Mouse (Mus musculus) midbrain, embryonic 16.5 days (tissue): Measurements from ENCODE around the gene Card19. TPM values are rescaled to one million over a fixed set of nuclear protein-coding genes. Genes with fewer than 3 reads are reported as not detected.

Experiments
- ATAC-seq: fragments of 200-750 bp; cut with Nextera tagmentation; 2 replicates; pipeline ENCODE4 v1.8.0; 2017; ENCODE audit warnings: moderate TSS enrichment
- H3K27ac ChIP-seq: fragments of 300-500 bp; sonication (generic); 2 replicates; pipeline ENCODE4 v1.5.1; 2014; ENCODE audit warnings: mild to moderate bottlenecking, low read length, mixed read lengths
- H3K27me3 ChIP-seq: fragments of 300-500 bp; sonication (generic); 2 replicates; pipeline ENCODE4 v1.6.1; 2014; ENCODE audit warnings: low read depth, low read length, mixed read lengths; ENCODE audit not compliant: control insufficient read depth, insufficient read depth
- H3K36me3 ChIP-seq: fragments of 300-500 bp; sonication (generic); 2 replicates; pipeline ENCODE4 v1.6.1; 2014; ENCODE audit warnings: mild to moderate bottlenecking, low read length, moderate library complexity, mixed read lengths; ENCODE audit not compliant: control insufficient read depth, insufficient read depth
- H3K4me1 ChIP-seq: fragments of 300-500 bp; sonication (generic); 2 replicates; pipeline ENCODE4 v1.6.1; 2014; ENCODE audit warnings: mild to moderate bottlenecking, low read length, mixed read lengths; ENCODE audit not compliant: control insufficient read depth, insufficient read depth
- H3K4me2 ChIP-seq: fragments of 300-500 bp; sonication (generic); 2 replicates; pipeline ENCODE4 v1.6.1; 2014; ENCODE audit warnings: mild to moderate bottlenecking, low read length, mixed read lengths
- H3K4me3 ChIP-seq: fragments of 300-500 bp; sonication (generic); 2 replicates; pipeline ENCODE4 v1.5.1; 2014; ENCODE audit warnings: low read depth, mild to moderate bottlenecking, low read length, moderate library complexity, mixed read lengths
- H3K9ac ChIP-seq: fragments of 300-500 bp; sonication (generic); 2 replicates; pipeline ENCODE4 v1.6.1; 2014; ENCODE audit warnings: low read depth, low read length, mixed read lengths
- H3K9me3 ChIP-seq: fragments of 300-500 bp; sonication (generic); replicated peaks from 2 replicates; pipeline ENCODE4 v1.6.1; 2014; ENCODE audit warnings: mild to moderate bottlenecking, low read length, mixed read lengths; ENCODE audit not compliant: control insufficient read depth, poor library complexity, severe bottlenecking
- WGBS: fragments of 180-500 bp; shearing (Covaris S2); extraction: QIAGEN DNeasy Blood & Tissue Kit; methylation state at CpG from one replicate; pipeline ENCODE4 v1.1.7; 2014; 5-methylcytosine and 5-hydroxymethylcytosine counted together
- polyA plus RNA-seq: library from polyadenylated mRNA; unstranded; fragments of >200 nt; fragmentation: Nextera tagmentation; extraction: Ambion mirVana; gene quantifications from 2 replicates; pipeline ENCODE4 v1.2.1, GENCODE M21; 2015

The Card19 gene
- polyA plus RNA-seq, result 26.5 and 27.6 TPM in 2 replicates

DNA sequence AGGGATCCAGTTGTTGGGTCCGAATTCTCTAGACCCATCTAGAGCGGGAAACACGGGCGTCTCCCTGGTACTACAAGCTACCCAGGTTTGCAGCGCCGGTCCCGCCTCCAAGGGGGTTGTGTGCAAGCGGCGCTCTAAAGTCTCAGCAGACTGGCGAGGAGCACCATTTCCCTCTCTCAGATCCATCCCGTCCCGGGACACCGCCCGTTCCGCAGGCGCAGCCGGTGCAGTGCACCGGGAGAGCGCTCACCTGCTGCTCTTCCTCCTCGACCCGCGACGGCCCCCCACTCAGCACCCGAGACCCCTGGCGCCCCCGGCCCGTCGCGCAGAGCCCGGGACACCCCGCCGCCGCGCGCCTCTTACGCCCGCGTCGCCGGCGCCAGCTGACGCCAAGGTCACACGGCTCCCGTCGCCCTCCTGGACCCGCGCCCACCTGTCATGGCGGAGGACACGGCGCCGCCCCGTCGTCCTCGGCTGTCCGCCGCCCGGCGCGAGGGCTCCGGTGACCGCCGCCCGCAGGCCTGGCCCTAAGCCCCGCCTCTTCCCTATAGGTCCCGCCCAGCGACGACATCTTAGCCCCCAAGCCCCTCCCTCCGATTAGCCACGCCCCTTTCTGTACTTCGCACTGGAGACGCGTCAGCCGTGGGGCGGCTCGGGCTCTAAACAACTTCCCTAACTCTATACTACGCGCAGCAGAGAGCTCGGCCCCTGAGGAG is at the start of gene Card19:
Card19 (minus strand) TSS at position 534 of the 716 bp plus-strand sequence.
- Histone ChIP-seq H3K4me1 (peaks cover 24% of the 10 kb centered on the region), H3K9me3 (no peaks in the 10 kb centered on the region), H3K4me2 (peak within 1 kb of the TSS; percentile 87), H3K9ac (peak within 1 kb of the TSS; percentile 69), H3K4me3 (peak within 1 kb of the TSS; percentile 76), H3K27me3 (0 out of 2 replicates have a peak, but pooled peaks cover 4% of the 10 kb centered on the region), H3K36me3 (no peaks in the 10 kb centered on the region), H3K27ac (no peak within 1 kb of the TSS)
- WGBS, result under 1% methylated on average over 76 of the region's 78 CpGs
- ATAC-seq, result peak; percentile 81

GRCm38 (mm10) chr13:49260036-49260722 is 44.3 kb upstream of the Card19 start:
- H3K9ac ChIP-seq, result no peak overlapping the region
- no peaks in the 10 kb centered on the region for H3K9me3 ChIP-seq
- no peak overlapping the region for H3K4me2 ChIP-seq
- H3K4me1 ChIP-seq, result no peaks in the 10 kb centered on the region
- no peak overlapping the region for H3K4me3 ChIP-seq
- 85% methylated on average over 15 of the region's 15 CpGs for WGBS
- no peak for ATAC-seq
- no peaks in the 10 kb centered on the region for H3K27me3 ChIP-seq
- H3K36me3 ChIP-seq, result peaks cover 4% of the 10 kb centered on the region; the same call in 1 of the 2 replicates
- H3K27ac ChIP-seq, result no peak overlapping the region

GRCm38 (mm10) chr13:49257819-49258313 is 42.0 kb upstream of the Card19 start:
- no peaks in the 10 kb centered on the region for H3K9me3 ChIP-seq
- H3K27ac ChIP-seq, result no peak overlapping the region
- ATAC-seq, result no peak
- no peak overlapping the region for H3K4me3 ChIP-seq
- no peaks in the 10 kb centered on the region for H3K36me3 ChIP-seq
- 87% methylated on average over 3 of the region's 3 CpGs for WGBS
- H3K27me3 ChIP-seq, result no peaks in the 10 kb centered on the region
- no peak overlapping the region for H3K4me2 ChIP-seq
- no peak overlapping the region for H3K9ac ChIP-seq
- no peaks in the 10 kb centered on the region for H3K4me1 ChIP-seq

DNA sequence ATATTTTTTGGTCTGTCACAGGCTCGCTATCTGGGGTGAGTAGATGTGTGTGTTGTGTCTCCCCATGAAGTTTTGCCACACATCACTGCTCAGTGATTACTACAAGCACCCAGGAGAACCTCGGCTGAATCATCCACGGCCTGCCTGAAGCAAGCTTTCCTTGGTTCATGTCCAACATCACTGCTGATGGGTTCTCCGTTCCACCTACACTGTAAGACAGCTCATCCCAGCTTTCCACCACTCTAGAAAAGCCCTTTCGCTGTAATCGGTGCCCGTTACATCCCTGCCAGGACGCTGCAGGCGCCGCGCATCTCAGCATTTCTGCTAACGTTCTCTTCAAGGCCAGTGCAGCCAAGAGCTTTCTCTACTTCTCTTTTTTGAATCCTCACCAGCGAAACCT is 36.9 kb upstream of the Card19 start:
- ATAC-seq, result no peak
- Histone ChIP-seq H3K36me3 (no peaks in the 10 kb centered on the region), H3K4me2 (no peak overlapping the region), H3K27ac (no peak overlapping the region), H3K27me3 (peaks cover 9% of the 10 kb centered on the region; the same call in 1 of the 2 replicates), H3K4me1 (peaks cover 2% of the 10 kb centered on the region; the same call in 1 of the 2 replicates), H3K9me3 (no peaks in the 10 kb centered on the region), H3K9ac (no peak overlapping the region), H3K4me3 (no peak overlapping the region)
- 89% methylated on average over 13 of the region's 13 CpGs for WGBS

GRCm38 (mm10) chr13:49252113-49252512 is 36.3 kb upstream of the Card19 start:
- H3K36me3 ChIP-seq, result no peaks in the 10 kb centered on the region
- H3K9ac ChIP-seq, result no peak overlapping the region
- 78% methylated on average over 2 of the region's 2 CpGs for WGBS

DNA sequence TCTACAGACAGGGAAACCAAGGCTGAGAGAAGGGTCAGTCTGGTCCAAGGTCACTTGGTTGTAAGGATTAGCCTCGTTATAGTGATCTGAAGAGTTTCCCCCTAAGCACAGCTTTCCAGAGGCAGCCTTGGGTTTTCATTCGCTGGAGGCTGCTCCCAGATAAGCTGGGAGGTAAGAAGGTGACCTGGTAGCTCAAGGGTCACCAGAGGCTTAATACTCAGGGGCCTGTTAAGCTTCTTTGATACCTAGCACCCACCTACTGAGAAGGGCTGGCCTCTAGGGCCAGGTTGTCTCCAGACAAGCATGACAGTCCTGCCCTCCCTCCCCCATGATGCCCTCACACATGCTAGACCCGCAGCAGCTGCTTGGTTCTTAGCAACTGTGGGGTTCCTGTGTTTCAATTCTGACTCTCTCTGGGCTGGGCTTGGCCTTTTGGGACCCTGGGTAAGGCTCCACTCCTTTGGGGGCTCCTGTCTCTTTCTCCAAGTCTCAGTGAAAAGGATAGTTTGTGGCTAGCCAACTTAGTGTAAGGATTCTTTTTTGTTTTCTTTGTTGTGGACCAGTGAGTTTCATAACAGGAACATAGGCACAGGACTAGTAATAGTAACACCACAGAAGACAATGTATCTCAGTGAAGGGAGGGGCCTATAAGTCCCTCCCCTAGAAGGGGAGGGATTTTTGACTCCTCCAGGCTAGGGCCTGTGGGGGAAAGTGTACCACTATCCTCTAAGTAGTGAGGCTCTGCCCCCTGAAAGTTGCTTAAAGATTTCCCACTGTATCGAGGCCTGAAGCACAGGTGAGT is 35.1 kb upstream of the Card19 start:
- Histone ChIP-seq H3K36me3 (no peaks in the 10 kb centered on the region), H3K9ac (no peak overlapping the region), H3K4me2 (no peak overlapping the region), H3K27me3 (peaks cover 23% of the 10 kb centered on the region), H3K9me3 (no peaks in the 10 kb centered on the region), H3K27ac (no peak overlapping the region), H3K4me1 (peaks cover 2% of the 10 kb centered on the region; the same call in 1 of the 2 replicates), H3K4me3 (no peak overlapping the region)
- no peak for ATAC-seq
- 24% methylated on average over 4 of the region's 4 CpGs for WGBS

More at GRCm38 (mm10) chr13:49252113-49252512, 36.3 kb upstream of the Card19 start:
- Histone ChIP-seq H3K4me2 (no peak overlapping the region), H3K4me3 (no peak overlapping the region), H3K27me3 (peaks cover 15% of the 10 kb centered on the region), H3K27ac (no peak overlapping the region), H3K9me3 (no peaks in the 10 kb centered on the region), H3K4me1 (peaks cover 2% of the 10 kb centered on the region; the same call in 1 of the 2 replicates)
- ATAC-seq, result no peak

GRCm38 (mm10) chr13:49249634-49250033 is 33.8 kb upstream of the Card19 start:
- WGBS, result 62% methylated on average over 2 of the region's 2 CpGs

GRCm38 (mm10) chr13:49248923-49249322 is 33.1 kb upstream of the Card19 start:
- Histone ChIP-seq H3K4me3 (no peak overlapping the region), H3K36me3 (no peaks in the 10 kb centered on the region), H3K4me2 (no peak overlapping the region), H3K4me1 (peaks cover 2% of the 10 kb centered on the region; the same call in 1 of the 2 replicates), H3K27ac (no peak overlapping the region), H3K9me3 (no peaks in the 10 kb centered on the region), H3K9ac (no peak overlapping the region), H3K27me3 (peaks cover 23% of the 10 kb centered on the region)
- no peak for ATAC-seq
- WGBS, result 59% methylated on average over 3 of the region's 3 CpGs

More at GRCm38 (mm10) chr13:49249634-49250033, 33.8 kb upstream of the Card19 start:
- peaks cover 23% of the 10 kb centered on the region for H3K27me3 ChIP-seq
- no peak overlapping the region for H3K4me2 ChIP-seq
- peaks cover 2% of the 10 kb centered on the region; the same call in 1 of the 2 replicates for H3K4me1 ChIP-seq
- ATAC-seq, result no peak
- no peaks in the 10 kb centered on the region for H3K9me3 ChIP-seq
- H3K36me3 ChIP-seq, result no peaks in the 10 kb centered on the region
- H3K9ac ChIP-seq, result no peak overlapping the region
- H3K27ac ChIP-seq, result no peak overlapping the region
- H3K4me3 ChIP-seq, result no peak overlapping the region
